Mouse (Mus musculus): ENCODE measurements at regions not wholly inside any gene's neighbourhood (a gene's known extent, or its start where the extent isn't known, plus 50 kb on each side); places are given as distances from the start of the nearest gene placed in this dataset.

GRCm38 (mm10) chr5:28696966-28697365, 229.9 kb upstream of the Shh start:
- TF ChIP-seq CTCF (IDR thresholded peaks at IDR 0.05; ENCODE audit: insufficient read depth, low read depth, low read length) = no peak
- TF ChIP-seq POLR2A (IDR thresholded peaks at IDR 0.05; ENCODE audit: insufficient read depth, low read depth, low read length) = no peak

Data from olfactory bulb, adult 2 months (tissue).